Mouse (Mus musculus): ENCODE data around the gene Glt6d1. TPM values are rescaled to one million over a fixed set of nuclear protein-coding genes. Genes with fewer than 3 reads are reported as not detected.

Gene Glt6d1
- polyA plus RNA-seq, 1 experiment from 2014 or later, result not detected

GRCm38 (mm10) chr2:25822806-25823205, 7.2 kb upstream of the Glt6d1 start, which contains the start of gene Lcn9:
TSS of gene Lcn9 (plus strand) at chr2:25823153.
- no peaks in the 10 kb centered on the region for H3K36me3 ChIP-seq (ENCODE audit: control insufficient read depth, insufficient read depth, low read length)
- no peak within 1 kb of the TSS for H3K9ac ChIP-seq (ENCODE audit: low read length)
- H3K4me2 ChIP-seq (ENCODE audit: low read depth, low read length), result no peak within 1 kb of the TSS
- no peaks in the 10 kb centered on the region for H3K4me1 ChIP-seq (ENCODE audit: control insufficient read depth, insufficient read depth, low read length)
- no peak within 1 kb of the TSS for H3K27ac ChIP-seq (ENCODE audit: low read length)
- 88% methylated on average over 1 of the region's 1 CpGs for WGBS
- no peaks in the 10 kb centered on the region for H3K27me3 ChIP-seq (ENCODE audit: control insufficient read depth, insufficient read depth, low read length)
- no peak; the same call in 1 of the 2 replicates for ATAC-seq (ENCODE audit: insufficient read depth, low FRiP score)
- no peak within 1 kb of the TSS for H3K4me3 ChIP-seq (replicated peaks; ENCODE audit: low read length)
- no peaks in the 10 kb centered on the region for H3K9me3 ChIP-seq (replicated peaks; ENCODE audit: control insufficient read depth, low read length)

DNA sequence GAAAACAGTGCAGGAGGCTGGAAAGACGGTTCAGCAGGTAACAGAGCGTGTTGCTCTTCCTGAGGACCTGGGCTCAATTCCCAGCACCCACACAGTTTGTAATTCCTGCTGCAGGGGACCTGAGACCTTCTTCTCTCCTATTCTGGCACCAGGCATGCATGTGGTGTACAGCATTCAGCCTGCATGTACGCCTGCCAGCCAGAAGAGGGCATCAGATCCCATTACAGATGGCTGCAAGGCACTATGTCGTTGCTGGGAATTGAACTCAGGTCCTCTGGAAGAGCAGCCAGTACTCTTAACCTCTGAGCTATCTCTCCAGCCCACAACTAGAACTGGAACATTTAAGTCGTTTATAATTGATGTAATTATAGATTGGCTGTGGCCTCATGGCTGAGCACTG, 2.3 kb downstream of the Glt6d1 start:
- Histone ChIP-seq H3K9ac (ENCODE audit: low read length) (no peak overlapping the region), H3K9me3 (replicated peaks; ENCODE audit: control insufficient read depth, low read length) (no peaks in the 10 kb centered on the region), H3K27me3 (ENCODE audit: control insufficient read depth, insufficient read depth, low read length) (no peaks in the 10 kb centered on the region), H3K4me2 (ENCODE audit: low read depth, low read length) (no peak overlapping the region), H3K4me1 (ENCODE audit: control insufficient read depth, insufficient read depth, low read length) (no peaks in the 10 kb centered on the region), H3K36me3 (ENCODE audit: control insufficient read depth, insufficient read depth, low read length) (no peaks in the 10 kb centered on the region), H3K27ac (ENCODE audit: low read length) (no peak overlapping the region), H3K4me3 (replicated peaks; ENCODE audit: low read length) (no peak overlapping the region)
- no peak for ATAC-seq (ENCODE audit: insufficient read depth, low FRiP score)
- 80% methylated on average over 5 of the region's 5 CpGs for WGBS

- H3K27ac ChIP-seq (ENCODE audit: low read length), result no peak overlapping the region
- WGBS, result 61% methylated on average over 2 of the region's 2 CpGs
- ATAC-seq (ENCODE audit: insufficient read depth, low FRiP score), result no peak
These were observed 3.9 kb downstream of the Glt6d1 start for GRCm38 (mm10) chr2:25811711-25812110.

GRCm38 (mm10) chr2:25798065-25798464, 17.6 kb downstream of the Glt6d1 start:
- Histone ChIP-seq H3K4me1 (ENCODE audit: control insufficient read depth, insufficient read depth, low read length) (no peaks in the 10 kb centered on the region), H3K36me3 (ENCODE audit: control insufficient read depth, insufficient read depth, low read length) (no peaks in the 10 kb centered on the region), H3K9me3 (replicated peaks; ENCODE audit: control insufficient read depth, low read length) (no peaks in the 10 kb centered on the region), H3K4me3 (replicated peaks; ENCODE audit: low read length) (no peak overlapping the region), H3K4me2 (ENCODE audit: low read depth, low read length) (no peak overlapping the region), H3K27ac (ENCODE audit: low read length) (no peak overlapping the region), H3K9ac (ENCODE audit: low read length) (no peak overlapping the region), H3K27me3 (ENCODE audit: control insufficient read depth, insufficient read depth, low read length) (no peaks in the 10 kb centered on the region)
- no peak for ATAC-seq (ENCODE audit: insufficient read depth, low FRiP score)
- 48% methylated on average over 5 of the region's 5 CpGs for WGBS

More at GRCm38 (mm10) chr2:25811711-25812110, 3.9 kb downstream of the Glt6d1 start:
- H3K36me3 ChIP-seq (ENCODE audit: control insufficient read depth, insufficient read depth, low read length), result no peaks in the 10 kb centered on the region
- H3K9ac ChIP-seq (ENCODE audit: low read length), result no peak overlapping the region
- no peaks in the 10 kb centered on the region for H3K4me1 ChIP-seq (ENCODE audit: control insufficient read depth, insufficient read depth, low read length)
- no peak overlapping the region for H3K4me2 ChIP-seq (ENCODE audit: low read depth, low read length)
- no peaks in the 10 kb centered on the region for H3K9me3 ChIP-seq (replicated peaks; ENCODE audit: control insufficient read depth, low read length)
- H3K27me3 ChIP-seq (ENCODE audit: control insufficient read depth, insufficient read depth, low read length), result no peaks in the 10 kb centered on the region
- H3K4me3 ChIP-seq (replicated peaks; ENCODE audit: low read length), result no peak overlapping the region

- WGBS, result 15% methylated on average over 2 of the region's 2 CpGs
- Histone ChIP-seq H3K36me3 (ENCODE audit: control insufficient read depth, insufficient read depth, low read length) (no peaks in the 10 kb centered on the region), H3K9ac (ENCODE audit: low read length) (no peak overlapping the region), H3K4me2 (ENCODE audit: low read depth, low read length) (no peak overlapping the region), H3K9me3 (replicated peaks; ENCODE audit: control insufficient read depth, low read length) (no peaks in the 10 kb centered on the region), H3K27ac (ENCODE audit: low read length) (no peak overlapping the region), H3K27me3 (ENCODE audit: control insufficient read depth, insufficient read depth, low read length) (no peaks in the 10 kb centered on the region), H3K4me1 (ENCODE audit: control insufficient read depth, insufficient read depth, low read length) (no peaks in the 10 kb centered on the region), H3K4me3 (replicated peaks; ENCODE audit: low read length) (no peak overlapping the region)
- ATAC-seq (ENCODE audit: insufficient read depth, low FRiP score), result no peak
These were observed 18.0 kb downstream of the Glt6d1 start for GRCm38 (mm10) chr2:25797635-25798034.

DNA sequence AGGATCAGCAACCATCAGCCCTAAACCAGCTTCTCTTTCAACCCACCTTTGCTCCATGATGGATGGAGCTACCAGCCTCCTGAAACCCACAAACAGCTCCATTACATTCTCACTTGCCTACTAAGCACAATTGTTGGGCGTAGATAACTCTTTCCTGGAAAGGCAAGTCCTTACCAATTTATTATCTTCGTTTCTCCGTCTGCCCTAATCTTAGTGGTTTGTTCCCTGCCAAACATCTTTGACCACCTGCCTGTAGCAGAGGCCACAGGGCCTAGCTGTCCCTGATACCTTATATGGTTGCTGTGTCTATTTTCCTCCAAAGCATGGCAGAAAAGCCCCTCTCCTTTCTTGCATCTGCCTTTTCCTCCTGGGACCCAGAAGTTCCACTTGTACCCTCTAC, 26.6 kb downstream of the Glt6d1 start:
- Histone ChIP-seq H3K9me3 (replicated peaks; ENCODE audit: control insufficient read depth, low read length) (no peaks in the 10 kb centered on the region), H3K9ac (ENCODE audit: low read length) (no peak overlapping the region), H3K4me1 (ENCODE audit: control insufficient read depth, insufficient read depth, low read length) (no peaks in the 10 kb centered on the region), H3K36me3 (ENCODE audit: control insufficient read depth, insufficient read depth, low read length) (no peaks in the 10 kb centered on the region), H3K27ac (ENCODE audit: low read length) (no peak overlapping the region), H3K27me3 (ENCODE audit: control insufficient read depth, insufficient read depth, low read length) (no peaks in the 10 kb centered on the region), H3K4me3 (replicated peaks; ENCODE audit: low read length) (no peak overlapping the region), H3K4me2 (ENCODE audit: low read depth, low read length) (no peak overlapping the region)
- 78% methylated on average over 3 of the region's 3 CpGs for WGBS
- no peak for ATAC-seq (ENCODE audit: insufficient read depth, low FRiP score)

- H3K9me3 ChIP-seq (replicated peaks; ENCODE audit: control insufficient read depth, low read length), result no peaks in the 10 kb centered on the region
- WGBS, result 60% methylated on average over 5 of the region's 5 CpGs
- no peaks in the 10 kb centered on the region for H3K27me3 ChIP-seq (ENCODE audit: control insufficient read depth, insufficient read depth, low read length)
- no peak overlapping the region for H3K9ac ChIP-seq (ENCODE audit: low read length)
- ATAC-seq (ENCODE audit: insufficient read depth, low FRiP score), result no peak
- H3K4me1 ChIP-seq (ENCODE audit: control insufficient read depth, insufficient read depth, low read length), result no peaks in the 10 kb centered on the region
- H3K36me3 ChIP-seq (ENCODE audit: control insufficient read depth, insufficient read depth, low read length), result no peaks in the 10 kb centered on the region
- H3K4me2 ChIP-seq (ENCODE audit: low read depth, low read length), result no peak overlapping the region
- no peak overlapping the region for H3K4me3 ChIP-seq (replicated peaks; ENCODE audit: low read length)
- no peak overlapping the region for H3K27ac ChIP-seq (ENCODE audit: low read length)
These were observed 29.9 kb downstream of the Glt6d1 start for GRCm38 (mm10) chr2:25785573-25786322.

DNA sequence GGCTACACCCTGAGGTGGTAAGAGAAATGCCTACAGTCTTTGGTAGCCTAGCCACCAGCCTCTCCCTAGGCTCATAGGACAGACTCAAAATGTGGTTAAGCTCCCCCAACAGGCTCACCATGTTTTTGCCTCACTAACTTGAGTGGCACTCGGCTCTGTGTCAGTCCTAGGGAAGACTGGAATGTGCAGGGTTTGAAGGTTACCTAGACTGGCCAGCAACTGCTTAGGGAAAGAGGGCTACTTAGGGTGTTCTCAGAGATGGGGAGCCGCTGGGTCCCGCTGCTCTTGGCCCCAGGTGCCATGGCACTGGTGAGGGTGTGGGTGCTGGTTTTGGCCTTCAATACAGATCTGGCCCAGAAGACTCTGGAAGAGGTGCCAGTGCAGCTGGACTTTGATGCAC, 33.7 kb downstream of the Glt6d1 start, which contains the start of gene Gm13539:
Gm13539 (plus strand) TSS at position 301 of the 400 bp plus-strand sequence.
- H3K4me1 ChIP-seq (ENCODE audit: control insufficient read depth, insufficient read depth, low read length), result no peaks in the 10 kb centered on the region
- 85% methylated on average over 3 of the region's 3 CpGs for WGBS
- no peak for ATAC-seq (ENCODE audit: insufficient read depth, low FRiP score)
- no peaks in the 10 kb centered on the region for H3K9me3 ChIP-seq (replicated peaks; ENCODE audit: control insufficient read depth, low read length)
- no peak within 1 kb of the TSS for H3K27ac ChIP-seq (ENCODE audit: low read length)
- H3K36me3 ChIP-seq (ENCODE audit: control insufficient read depth, insufficient read depth, low read length), result no peaks in the 10 kb centered on the region
- H3K27me3 ChIP-seq (ENCODE audit: control insufficient read depth, insufficient read depth, low read length), result no peaks in the 10 kb centered on the region
- no peak within 1 kb of the TSS for H3K4me3 ChIP-seq (replicated peaks; ENCODE audit: low read length)
- H3K9ac ChIP-seq (ENCODE audit: low read length), result no peak within 1 kb of the TSS
- H3K4me2 ChIP-seq (ENCODE audit: low read depth, low read length), result no peak within 1 kb of the TSS

DNA sequence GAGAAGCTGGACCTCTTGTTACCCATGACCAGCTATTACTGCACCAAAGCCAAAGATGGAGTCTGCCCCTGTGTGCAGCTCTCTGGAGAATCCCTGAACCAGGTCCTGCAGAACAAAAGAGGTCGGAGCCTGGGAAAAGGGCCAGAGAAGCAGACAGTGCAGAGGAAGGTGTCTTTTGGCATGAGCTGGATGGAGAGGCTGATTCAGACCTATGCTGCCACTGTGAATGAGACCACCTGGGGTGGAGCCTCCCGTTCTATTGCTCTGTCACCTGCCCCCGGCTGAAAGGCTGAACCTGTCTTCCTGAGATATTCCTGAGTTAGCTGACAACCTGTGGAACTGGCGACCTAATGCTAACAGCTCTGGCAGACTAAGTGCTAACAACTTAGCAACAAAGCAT, 34.7 kb downstream of the Glt6d1 start:
- Histone ChIP-seq H3K4me3 (replicated peaks; ENCODE audit: low read length) (no peak overlapping the region), H3K27ac (ENCODE audit: low read length) (no peak overlapping the region), H3K27me3 (ENCODE audit: control insufficient read depth, insufficient read depth, low read length) (no peaks in the 10 kb centered on the region), H3K9me3 (replicated peaks; ENCODE audit: control insufficient read depth, low read length) (no peaks in the 10 kb centered on the region), H3K36me3 (ENCODE audit: control insufficient read depth, insufficient read depth, low read length) (no peaks in the 10 kb centered on the region), H3K4me1 (ENCODE audit: control insufficient read depth, insufficient read depth, low read length) (no peaks in the 10 kb centered on the region), H3K9ac (ENCODE audit: low read length) (no peak overlapping the region), H3K4me2 (ENCODE audit: low read depth, low read length) (no peak overlapping the region)
- ATAC-seq (ENCODE audit: insufficient read depth, low FRiP score), result no peak
- WGBS, result 29% methylated on average over 4 of the region's 4 CpGs

All from stomach, embryonic 16.5 days (tissue).